Mouse (Mus musculus) CH12.LX (cell line): ENCODE data around the gene Pnpo.

ENCODE experiments used
- BHLHE40 ChIP-seq: IDR thresholded peaks from 2 replicates; pipeline ENCODE4 v1.6.1; 2011; ENCODE audit warnings: mild to moderate bottlenecking, low read depth, low read length, improper control_type of control experiment
- MEF2A ChIP-seq: IDR thresholded peaks from 2 replicates; pipeline ENCODE4 v1.6.1; 2014; ENCODE audit warnings: low read depth, mild to moderate bottlenecking, inconsistent platforms, low read length, improper control_type of control experiment, borderline replicate concordance
- POLR2A ChIP-seq: IDR thresholded peaks from 2 replicates; pipeline ENCODE4 v1.6.1; 2011; ENCODE audit warnings: low read depth, mild to moderate bottlenecking, improper control_type of control experiment, low read length
- USF2 ChIP-seq: conservative IDR thresholded peaks from 2 replicates; pipeline ENCODE4 v1.6.1; 2011; ENCODE audit warnings: low read depth, low read length, improper control_type of control experiment

DNA sequence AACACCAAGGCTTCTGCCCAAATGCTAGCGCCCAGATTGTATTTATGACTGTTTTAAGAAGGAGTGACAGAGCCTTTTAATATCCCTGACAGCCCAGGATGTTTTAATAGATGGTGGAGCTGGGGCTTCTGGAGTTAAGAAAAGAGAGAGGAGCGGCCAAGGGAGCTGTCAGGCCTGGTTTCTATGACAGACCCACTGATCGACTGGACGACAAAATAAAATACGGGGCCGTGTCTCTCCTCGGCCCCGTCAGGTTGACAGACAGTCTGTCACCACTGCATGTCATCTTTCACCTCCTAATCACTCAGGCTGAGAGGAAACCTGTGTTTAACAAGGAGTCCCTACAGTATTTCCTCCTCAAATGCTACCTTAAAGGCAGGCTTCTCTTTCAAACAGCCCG, 42.5 kb downstream of the Pnpo start:
- TF ChIP-seq USF2, result no peak
- no peak for TF ChIP-seq POLR2A
- TF ChIP-seq MEF2A, result no peak
- no peak for TF ChIP-seq BHLHE40
